Mouse (Mus musculus) neutrophil, adult 5-6 weeks (primary cell): ENCODE data around the gene Foxp1. TPM values are rescaled to one million over a fixed set of nuclear protein-coding genes. Genes with fewer than 3 reads are reported as not detected.

ENCODE experiments used
- ATAC-seq: fragments of 151-379, 151-347 bp; 2 replicates; pipeline ENCODE4 v1.8.0; 2017; ENCODE audit warnings: mild to moderate bottlenecking, moderate TSS enrichment; ENCODE audit not compliant: insufficient number of reproducible peaks, poor library complexity, low FRiP score, severe bottlenecking; ENCODE audit errors: extremely low read depth
- total RNA-seq: library from RNA; stranded (forward); fragments of 200-1000 nt; gene quantifications from 2 replicates; pipeline ENCODE4 v1.2.3, GENCODE M21; 2017

Foxp1 gene
- total RNA-seq, 1 experiment from 2014 or later, result 448 TPM

- ATAC-seq, result no peak
Measured at GRCm38 (mm10) chr6:99325461-99325860, 197.1 kb downstream of the Foxp1 start.

- ATAC-seq, result peak; percentile 55; the same call in 1 of the 2 replicates
Measured at GRCm38 (mm10) chr6:99322132-99322904, 200.2 kb downstream of the Foxp1 start.

GRCm38 (mm10) chr6:99320444-99320843, 202.1 kb downstream of the Foxp1 start:
- ATAC-seq, result no peak

GRCm38 (mm10) chr6:99319415-99320405, 202.8 kb downstream of the Foxp1 start:
- no peak for ATAC-seq

- ATAC-seq, result no peak
Measured at GRCm38 (mm10) chr6:99314746-99315145, 207.8 kb downstream of the Foxp1 start.

- ATAC-seq, result no peak
Measured at GRCm38 (mm10) chr6:99310529-99310928, 212.0 kb downstream of the Foxp1 start.

- ATAC-seq, result no peak
Measured at GRCm38 (mm10) chr6:99310171-99310500, 212.4 kb downstream of the Foxp1 start.

- no peak for ATAC-seq
Measured at GRCm38 (mm10) chr6:99309466-99310170, 212.9 kb downstream of the Foxp1 start.

GRCm38 (mm10) chr6:99305751-99306150, 216.8 kb downstream of the Foxp1 start:
- ATAC-seq, result no peak

GRCm38 (mm10) chr6:99305236-99305635, 217.3 kb downstream of the Foxp1 start:
- ATAC-seq, result no peak

- no peak for ATAC-seq
Measured at GRCm38 (mm10) chr6:99302662-99303435, 219.7 kb downstream of the Foxp1 start.

- ATAC-seq, result no peak
Measured at GRCm38 (mm10) chr6:99301923-99302322, 220.6 kb downstream of the Foxp1 start.

- peak; percentile 57 for ATAC-seq
Measured at GRCm38 (mm10) chr6:99300235-99300634, 222.3 kb downstream of the Foxp1 start.

- ATAC-seq, result no peak
Measured at GRCm38 (mm10) chr6:99299196-99299595, 223.3 kb downstream of the Foxp1 start.

- no peak for ATAC-seq
Measured at GRCm38 (mm10) chr6:99297535-99297934, 225.0 kb downstream of the Foxp1 start.

- ATAC-seq, result peak; percentile 33
Measured at GRCm38 (mm10) chr6:99295495-99295894, 227.0 kb downstream of the Foxp1 start.

GRCm38 (mm10) chr6:99289220-99289619, 233.3 kb downstream of the Foxp1 start:
- ATAC-seq, result no peak

GRCm38 (mm10) chr6:99285026-99285425, 237.5 kb downstream of the Foxp1 start:
- peak; percentile 56; the same call in 1 of the 2 replicates for ATAC-seq
